Mouse (Mus musculus): Measurements from ENCODE around the gene Camta1. TPM values are rescaled to one million over a fixed set of nuclear protein-coding genes. Genes with fewer than 3 reads are reported as not detected.

The Camta1 gene
- polyA plus RNA-seq, 1 experiment from 2014 or later, result 206 TPM

- no peak overlapping the region for H3K9ac ChIP-seq (replicated peaks; ENCODE audit: low read depth, low read length)
- no peak for ATAC-seq (ENCODE audit: low read depth)
- H3K9me3 ChIP-seq (ENCODE audit: control insufficient read depth, low read length), result no peaks in the 10 kb centered on the region
- WGBS, result 68% methylated on average over 5 of the region's 5 CpGs
- H3K36me3 ChIP-seq (ENCODE audit: control insufficient read depth, insufficient read depth, low read length), result no peaks in the 10 kb centered on the region
- no peaks in the 10 kb centered on the region for H3K27me3 ChIP-seq (ENCODE audit: control insufficient read depth, insufficient read depth, low read length)
- H3K4me3 ChIP-seq (ENCODE audit: low read depth, low read length), result no peak overlapping the region
- no peak overlapping the region for H3K4me2 ChIP-seq (ENCODE audit: low read depth, low read length)
- peaks cover 8% of the 10 kb centered on the region; the same call in 1 of the 2 replicates for H3K4me1 ChIP-seq (ENCODE audit: control insufficient read depth, insufficient read depth, low read length)
- no peak overlapping the region for H3K27ac ChIP-seq (ENCODE audit: low read depth, low read length)
Measured at GRCm38 (mm10) chr4:151572716-151573115, 289.0 kb downstream of the Camta1 start.

GRCm38 (mm10) chr4:151569586-151569985 lies 292.1 kb downstream of the Camta1 start:
- Histone ChIP-seq H3K4me3 (ENCODE audit: low read depth, low read length) (no peak overlapping the region), H3K4me2 (ENCODE audit: low read depth, low read length) (no peak overlapping the region), H3K27ac (ENCODE audit: low read depth, low read length) (no peak overlapping the region), H3K4me1 (ENCODE audit: control insufficient read depth, insufficient read depth, low read length) (peaks cover 4% of the 10 kb centered on the region; the same call in 1 of the 2 replicates), H3K9me3 (ENCODE audit: control insufficient read depth, low read length) (no peaks in the 10 kb centered on the region), H3K36me3 (ENCODE audit: control insufficient read depth, insufficient read depth, low read length) (no peaks in the 10 kb centered on the region), H3K9ac (replicated peaks; ENCODE audit: low read depth, low read length) (no peak overlapping the region), H3K27me3 (ENCODE audit: control insufficient read depth, insufficient read depth, low read length) (no peaks in the 10 kb centered on the region)
- ATAC-seq (ENCODE audit: low read depth), result no peak
- 76% methylated on average over 3 of the region's 3 CpGs for WGBS

- no peaks in the 10 kb centered on the region for H3K9me3 ChIP-seq (ENCODE audit: control insufficient read depth, low read length)
- no peaks in the 10 kb centered on the region for H3K36me3 ChIP-seq (ENCODE audit: control insufficient read depth, insufficient read depth, low read length)
- no peak overlapping the region for H3K27ac ChIP-seq (ENCODE audit: low read depth, low read length)
- 41% methylated on average over 7 of the region's 7 CpGs for WGBS
- no peak overlapping the region for H3K4me2 ChIP-seq (ENCODE audit: low read depth, low read length)
- no peaks in the 10 kb centered on the region for H3K27me3 ChIP-seq (ENCODE audit: control insufficient read depth, insufficient read depth, low read length)
- H3K4me3 ChIP-seq (ENCODE audit: low read depth, low read length), result no peak overlapping the region
- ATAC-seq (ENCODE audit: low read depth), result no peak
- no peak overlapping the region for H3K9ac ChIP-seq (replicated peaks; ENCODE audit: low read depth, low read length)
- H3K4me1 ChIP-seq (ENCODE audit: control insufficient read depth, insufficient read depth, low read length), result peaks cover 4% of the 10 kb centered on the region; the same call in 1 of the 2 replicates
Measured at GRCm38 (mm10) chr4:151568887-151569286, 292.8 kb downstream of the Camta1 start.

GRCm38 (mm10) chr4:151567105-151567504 lies 294.6 kb downstream of the Camta1 start:
- no peak overlapping the region for H3K27ac ChIP-seq (ENCODE audit: low read depth, low read length)
- H3K9ac ChIP-seq (replicated peaks; ENCODE audit: low read depth, low read length), result no peak overlapping the region
- no peak overlapping the region for H3K4me3 ChIP-seq (ENCODE audit: low read depth, low read length)
- H3K4me2 ChIP-seq (ENCODE audit: low read depth, low read length), result no peak overlapping the region
- 82% methylated on average over 4 of the region's 4 CpGs for WGBS
- H3K27me3 ChIP-seq (ENCODE audit: control insufficient read depth, insufficient read depth, low read length), result no peaks in the 10 kb centered on the region
- H3K36me3 ChIP-seq (ENCODE audit: control insufficient read depth, insufficient read depth, low read length), result no peaks in the 10 kb centered on the region
- peaks cover 4% of the 10 kb centered on the region; the same call in 1 of the 2 replicates for H3K4me1 ChIP-seq (ENCODE audit: control insufficient read depth, insufficient read depth, low read length)
- H3K9me3 ChIP-seq (ENCODE audit: control insufficient read depth, low read length), result no peaks in the 10 kb centered on the region
- no peak for ATAC-seq (ENCODE audit: low read depth)

- H3K9ac ChIP-seq (replicated peaks; ENCODE audit: low read depth, low read length), result no peak overlapping the region
- no peak overlapping the region for H3K4me3 ChIP-seq (ENCODE audit: low read depth, low read length)
- H3K27me3 ChIP-seq (ENCODE audit: control insufficient read depth, insufficient read depth, low read length), result no peaks in the 10 kb centered on the region
- 69% methylated on average over 9 of the region's 9 CpGs for WGBS
- no peak overlapping the region for H3K4me2 ChIP-seq (ENCODE audit: low read depth, low read length)
- no peaks in the 10 kb centered on the region for H3K36me3 ChIP-seq (ENCODE audit: control insufficient read depth, insufficient read depth, low read length)
- no peaks in the 10 kb centered on the region for H3K9me3 ChIP-seq (ENCODE audit: control insufficient read depth, low read length)
- H3K27ac ChIP-seq (ENCODE audit: low read depth, low read length), result no peak overlapping the region
- peaks cover 15% of the 10 kb centered on the region; the same call in 1 of the 2 replicates for H3K4me1 ChIP-seq (ENCODE audit: control insufficient read depth, insufficient read depth, low read length)
- ATAC-seq (ENCODE audit: low read depth), result no peak
Measured at GRCm38 (mm10) chr4:151555505-151555904, 306.2 kb downstream of the Camta1 start.

GRCm38 (mm10) chr4:151549523-151549922 lies 312.2 kb downstream of the Camta1 start:
- peaks cover 20% of the 10 kb centered on the region; the same call in 1 of the 2 replicates for H3K4me1 ChIP-seq (ENCODE audit: control insufficient read depth, insufficient read depth, low read length)
- H3K27me3 ChIP-seq (ENCODE audit: control insufficient read depth, insufficient read depth, low read length), result no peaks in the 10 kb centered on the region
- H3K27ac ChIP-seq (ENCODE audit: low read depth, low read length), result no peak overlapping the region
- 59% methylated on average over 10 of the region's 10 CpGs for WGBS
- H3K9me3 ChIP-seq (ENCODE audit: control insufficient read depth, low read length), result no peaks in the 10 kb centered on the region
- H3K4me3 ChIP-seq (ENCODE audit: low read depth, low read length), result no peak overlapping the region
- H3K4me2 ChIP-seq (ENCODE audit: low read depth, low read length), result no peak overlapping the region
- ATAC-seq (ENCODE audit: low read depth), result no peak
- H3K9ac ChIP-seq (replicated peaks; ENCODE audit: low read depth, low read length), result no peak overlapping the region
- no peaks in the 10 kb centered on the region for H3K36me3 ChIP-seq (ENCODE audit: control insufficient read depth, insufficient read depth, low read length)

GRCm38 (mm10) chr4:151545452-151545851 lies 316.2 kb downstream of the Camta1 start:
- H3K27me3 ChIP-seq (ENCODE audit: control insufficient read depth, insufficient read depth, low read length), result no peaks in the 10 kb centered on the region
- peaks cover 15% of the 10 kb centered on the region; the same call in 1 of the 2 replicates for H3K4me1 ChIP-seq (ENCODE audit: control insufficient read depth, insufficient read depth, low read length)
- ATAC-seq (ENCODE audit: low read depth), result no peak

GRCm38 (mm10) chr4:151544191-151544590 lies 317.5 kb downstream of the Camta1 start:
- ATAC-seq (ENCODE audit: low read depth), result no peak
- Histone ChIP-seq H3K4me2 (ENCODE audit: low read depth, low read length) (no peak overlapping the region), H3K36me3 (ENCODE audit: control insufficient read depth, insufficient read depth, low read length) (no peaks in the 10 kb centered on the region), H3K9me3 (ENCODE audit: control insufficient read depth, low read length) (no peaks in the 10 kb centered on the region), H3K4me3 (ENCODE audit: low read depth, low read length) (no peak overlapping the region), H3K27me3 (ENCODE audit: control insufficient read depth, insufficient read depth, low read length) (no peaks in the 10 kb centered on the region), H3K27ac (ENCODE audit: low read depth, low read length) (no peak overlapping the region), H3K9ac (replicated peaks; ENCODE audit: low read depth, low read length) (no peak overlapping the region), H3K4me1 (ENCODE audit: control insufficient read depth, insufficient read depth, low read length) (peaks cover 15% of the 10 kb centered on the region; the same call in 1 of the 2 replicates)
- 30% methylated on average over 5 of the region's 5 CpGs for WGBS

More at GRCm38 (mm10) chr4:151545452-151545851, 316.2 kb downstream of the Camta1 start:
- WGBS, result 77% methylated on average over 3 of the region's 3 CpGs
- no peaks in the 10 kb centered on the region for H3K9me3 ChIP-seq (ENCODE audit: control insufficient read depth, low read length)
- no peak overlapping the region for H3K4me3 ChIP-seq (ENCODE audit: low read depth, low read length)
- no peaks in the 10 kb centered on the region for H3K36me3 ChIP-seq (ENCODE audit: control insufficient read depth, insufficient read depth, low read length)
- no peak overlapping the region for H3K9ac ChIP-seq (replicated peaks; ENCODE audit: low read depth, low read length)
- H3K27ac ChIP-seq (ENCODE audit: low read depth, low read length), result no peak overlapping the region
- no peak overlapping the region for H3K4me2 ChIP-seq (ENCODE audit: low read depth, low read length)

- Histone ChIP-seq H3K36me3 (ENCODE audit: control insufficient read depth, insufficient read depth, low read length) (no peaks in the 10 kb centered on the region), H3K4me2 (ENCODE audit: low read depth, low read length) (no peak overlapping the region), H3K4me3 (ENCODE audit: low read depth, low read length) (no peak overlapping the region), H3K4me1 (ENCODE audit: control insufficient read depth, insufficient read depth, low read length) (peaks cover 11% of the 10 kb centered on the region; the same call in 1 of the 2 replicates), H3K9me3 (ENCODE audit: control insufficient read depth, low read length) (no peaks in the 10 kb centered on the region), H3K27me3 (ENCODE audit: control insufficient read depth, insufficient read depth, low read length) (no peaks in the 10 kb centered on the region), H3K9ac (replicated peaks; ENCODE audit: low read depth, low read length) (no peak overlapping the region), H3K27ac (ENCODE audit: low read depth, low read length) (no peak overlapping the region)
- no peak for ATAC-seq (ENCODE audit: low read depth)
- WGBS, result 68% methylated on average over 6 of the region's 6 CpGs
Measured at GRCm38 (mm10) chr4:151540546-151540945, 321.1 kb downstream of the Camta1 start.
